Mouse (Mus musculus) T-helper 17 cell (primary cell): ENCODE results near the gene Hk2.

Source experiments
- in situ Hi-C, 2 experiments: fragments of 300-600 bp; cut with MboI, MseI; formaldehyde crosslinking; loops; 1 replicate in 1 of 2; 2 replicates in 1 of 2; pipeline ENCODE4 v1.15.1; 2025; ENCODE audit warnings: high pct_unique_total_duplicates in 2 of 2

Gene Hk2

DNA sequence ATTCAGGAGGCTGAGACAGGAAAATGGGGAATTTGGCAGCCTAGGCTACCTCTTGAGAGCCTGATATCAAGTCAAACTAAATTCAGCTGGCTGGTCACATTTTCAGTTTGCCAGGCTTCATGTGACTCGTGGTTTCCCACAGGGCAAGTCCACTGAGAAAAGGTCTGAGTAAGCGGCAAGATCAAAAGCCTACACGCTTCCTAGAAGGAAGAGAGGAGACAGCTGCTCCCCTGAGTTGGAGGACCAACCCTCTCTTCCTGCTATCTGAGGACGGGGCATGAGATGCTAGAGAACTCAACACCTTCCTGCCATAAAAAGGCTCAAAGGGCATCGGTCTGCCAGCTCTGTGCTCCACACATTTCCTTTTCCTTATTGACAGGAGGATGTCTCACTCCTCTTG is 27.2 kb downstream of the Hk2 start:
- in situ Hi-C loops, result loop anchor here in 1 of 2 experiments (10.0 kb wide), 2 partner anchors 128 to 228 kb away; no protein-coding TSS in a partner anchor

DNA sequence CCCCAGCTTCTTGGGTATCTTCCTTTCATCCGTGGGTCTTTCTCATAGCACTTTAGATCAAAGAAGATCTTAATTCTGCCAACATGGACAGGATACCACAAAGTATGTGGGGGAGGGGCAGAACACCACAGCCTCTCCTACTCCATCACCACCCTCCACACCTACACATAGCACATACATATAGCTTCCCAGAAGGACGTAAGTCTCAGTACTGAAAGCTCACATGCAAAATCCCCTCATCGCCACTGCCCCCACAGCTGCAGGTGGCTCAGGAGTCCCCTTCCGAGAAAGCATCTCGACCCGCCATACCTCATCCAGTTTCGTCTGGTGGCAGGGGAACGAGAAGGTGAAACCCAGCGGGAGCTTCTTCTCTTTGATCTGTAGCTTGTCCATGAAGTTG is 29.7 kb downstream of the Hk2 start:
- in situ Hi-C loops, result loop anchor here in 1 of 2 experiments (5.0 to 10.0 kb wide), 3 partner anchors 33 to 230 kb away; no protein-coding TSS in a partner anchor

DNA sequence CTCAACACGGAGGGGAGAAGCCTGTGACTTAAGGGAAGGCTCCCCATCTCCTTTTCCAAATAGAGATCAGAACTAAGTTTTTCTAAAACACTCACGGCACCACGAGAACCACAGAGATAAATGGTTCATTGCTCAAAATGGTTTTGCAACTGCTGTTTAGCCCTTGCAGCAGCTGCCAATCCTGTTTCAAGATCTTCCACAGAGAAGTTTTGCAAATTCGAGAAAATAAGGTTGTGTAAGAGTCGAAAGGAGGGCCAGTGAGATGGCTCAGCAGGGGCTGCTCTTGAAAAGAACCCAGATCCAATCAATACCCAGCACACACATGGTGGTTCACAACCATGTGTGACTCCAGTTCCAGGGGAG is 32.8 kb downstream of the Hk2 start:
- in situ Hi-C loops, result loop anchor here in 1 of 2 experiments (5.0 to 10.0 kb wide), 3 partner anchors 36 to 233 kb away; no protein-coding TSS in a partner anchor

DNA sequence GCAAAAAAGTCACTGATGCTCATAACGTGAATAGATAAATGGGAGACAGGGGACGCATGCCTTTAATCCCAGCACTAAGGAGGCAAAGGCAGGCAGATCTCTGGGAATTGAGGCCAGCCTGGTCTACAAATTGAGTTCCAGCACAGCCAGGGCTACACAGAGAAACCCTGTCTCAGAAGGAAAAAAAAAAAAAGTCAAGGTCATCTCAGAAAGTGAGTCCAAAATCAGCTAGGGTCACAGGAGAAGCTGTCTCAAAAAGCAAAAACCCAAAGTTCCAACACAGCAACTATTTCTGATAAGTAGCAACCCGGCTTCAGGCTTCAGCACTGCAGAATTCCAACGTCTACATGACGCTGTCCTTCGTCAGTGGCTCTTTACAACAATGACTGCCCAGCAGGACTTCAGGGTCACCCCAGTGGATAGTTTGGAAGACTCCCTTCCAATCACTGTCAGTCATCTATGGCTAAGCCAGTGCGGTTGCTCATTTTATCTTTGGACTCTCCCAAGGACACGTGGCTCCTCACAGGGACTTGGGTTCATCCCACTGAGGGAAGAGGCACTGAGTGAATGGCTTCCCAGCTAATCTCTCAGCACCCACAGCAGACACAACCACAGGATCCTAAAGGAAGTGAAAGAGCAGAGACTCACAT is 33.3 kb downstream of the Hk2 start:
- in situ Hi-C loops, result loop anchor here in 1 of 2 experiments (5.0 to 10.0 kb wide), 3 partner anchors 36 to 234 kb away; no protein-coding TSS in a partner anchor

DNA sequence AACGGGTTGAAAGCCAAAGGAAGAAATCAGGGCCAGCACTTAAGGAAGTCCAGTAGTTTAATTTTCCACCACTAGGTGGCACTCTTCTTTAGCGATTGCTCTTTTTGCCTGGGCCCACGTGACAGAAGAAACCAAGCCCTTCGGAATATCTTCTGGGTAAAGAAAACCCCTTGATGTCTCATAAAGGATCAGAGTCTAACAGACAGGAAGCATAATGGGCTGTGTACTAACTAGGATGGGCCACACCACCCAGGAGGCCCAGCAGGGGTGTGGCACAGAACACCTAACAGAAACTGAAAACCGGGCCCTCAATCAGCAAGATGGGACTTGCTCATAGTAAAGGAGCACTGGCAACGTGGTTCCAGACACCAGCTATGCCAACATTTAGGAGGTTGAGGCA is 34.0 kb downstream of the Hk2 start:
- in situ Hi-C loops, result loop anchor here in 1 of 2 experiments (5.0 to 10.0 kb wide), 3 partner anchors 37 to 235 kb away; no protein-coding TSS in a partner anchor

DNA sequence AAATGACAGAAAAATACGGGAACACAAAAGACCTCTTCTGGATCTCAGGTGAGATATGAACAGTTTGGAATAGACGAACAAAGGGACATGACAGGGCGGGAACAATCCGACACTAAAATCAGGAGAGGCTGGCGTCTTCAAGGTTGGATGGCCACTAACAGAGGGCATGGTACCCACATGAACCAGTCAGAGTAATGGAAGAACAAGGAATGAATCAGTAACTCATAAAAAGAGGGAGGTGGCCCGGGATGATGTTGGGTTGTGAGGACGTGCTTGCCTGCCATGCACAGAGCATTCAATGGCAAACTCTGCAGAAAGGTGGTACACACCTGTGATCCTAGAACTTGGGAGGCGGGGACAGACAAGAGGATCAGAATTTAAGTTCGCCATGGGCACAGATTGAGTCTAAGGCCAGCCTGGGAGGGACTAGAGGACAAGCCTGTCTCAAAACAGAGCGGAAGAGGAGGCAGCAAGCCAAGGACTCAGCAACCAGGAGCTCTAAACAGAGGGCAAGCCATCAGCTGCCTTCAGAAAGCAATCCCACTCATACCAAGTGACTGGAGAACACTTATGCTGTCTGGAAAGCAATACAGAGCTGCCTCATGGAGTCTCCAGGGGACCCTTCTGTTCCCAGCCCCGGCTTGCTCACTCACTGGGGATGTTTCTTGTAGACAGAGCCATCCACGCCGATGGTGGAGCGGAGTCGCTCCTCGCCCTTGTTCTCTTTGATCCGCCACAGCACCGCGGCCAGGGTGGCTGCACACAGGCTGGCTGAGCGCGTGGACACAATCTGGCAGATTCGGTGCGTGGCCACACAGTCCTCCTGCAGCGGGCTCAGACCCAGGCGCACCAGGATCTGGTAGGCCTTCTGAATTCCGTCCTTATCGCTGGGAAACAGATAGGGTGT is 36.4 kb downstream of the Hk2 start:
- in situ Hi-C loops, result loop anchor here in 1 of 2 experiments (5.0 kb wide), 1 partner anchor 154 kb away; no protein-coding TSS in a partner anchor

DNA sequence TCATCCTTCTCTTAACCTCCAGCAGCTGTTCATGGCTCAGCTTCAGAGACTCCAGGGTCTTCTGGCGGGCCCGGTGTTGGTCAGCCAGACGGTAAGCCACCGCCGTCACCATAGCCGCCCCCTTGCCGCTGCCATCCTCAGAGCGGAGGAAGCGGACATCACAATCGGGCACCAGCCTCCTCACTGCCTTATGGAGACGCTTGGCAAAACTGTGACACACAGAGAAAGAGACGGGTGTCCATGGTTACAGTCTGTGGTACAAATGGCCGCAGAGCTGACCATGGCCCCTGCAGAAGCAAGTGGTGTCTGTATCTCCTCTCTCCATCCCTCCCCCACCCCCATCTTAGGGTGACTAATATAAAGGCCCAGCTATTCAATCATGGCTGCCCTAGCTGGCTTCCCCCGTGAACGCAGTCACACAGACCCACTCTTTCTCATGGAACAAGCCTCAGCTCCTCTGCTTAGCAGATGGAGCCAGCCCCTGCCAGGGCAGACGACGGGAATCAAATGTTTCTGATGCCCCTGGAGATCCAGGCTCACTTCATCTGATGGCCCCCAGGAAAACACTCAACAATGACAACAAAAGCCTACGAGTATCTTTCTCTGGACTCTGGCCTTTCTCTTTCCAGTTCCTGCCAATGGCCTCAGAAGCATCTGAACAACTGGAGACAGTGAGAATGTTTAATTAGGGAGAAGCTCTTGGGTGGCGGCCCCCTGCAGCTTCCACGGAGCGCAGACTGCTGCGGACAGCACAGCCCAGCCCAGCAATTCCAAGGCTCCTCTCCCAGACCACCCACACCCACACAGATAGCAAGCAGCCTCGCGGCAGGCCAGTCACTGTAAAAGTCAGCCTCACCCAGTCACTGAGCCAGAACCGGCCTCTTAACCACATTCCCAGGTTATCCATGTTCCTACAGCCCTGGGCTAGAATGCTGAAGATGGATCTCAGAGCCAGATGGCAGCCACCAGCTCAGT is 37.3 kb downstream of the Hk2 start:
- in situ Hi-C loops, result loop anchor here in 1 of 2 experiments (5.0 kb wide), 1 partner anchor 155 kb away; no protein-coding TSS in a partner anchor

DNA sequence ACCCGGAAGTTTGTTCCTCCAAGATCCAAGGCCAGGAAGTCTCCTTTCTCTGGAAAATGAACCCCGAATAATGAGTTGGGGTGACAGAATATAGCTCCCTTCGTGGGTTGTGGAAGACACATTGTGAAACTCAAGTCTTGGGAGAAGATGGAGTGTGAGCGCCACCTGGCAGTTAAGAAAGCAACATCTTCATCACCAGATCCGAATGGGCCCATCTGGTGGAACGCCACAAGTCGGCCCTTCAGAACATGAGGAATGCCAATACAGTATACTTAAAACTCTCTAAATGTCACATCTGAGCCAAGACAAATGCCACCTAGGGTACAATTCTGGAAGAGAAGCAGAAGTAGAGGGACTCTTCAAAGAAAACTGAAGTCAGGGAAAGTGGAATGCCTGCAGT is 38.9 kb downstream of the Hk2 start:
- in situ Hi-C loops, result loop anchor here in 1 of 2 experiments (5.0 kb wide), 1 partner anchor 157 kb away; no protein-coding TSS in a partner anchor

DNA sequence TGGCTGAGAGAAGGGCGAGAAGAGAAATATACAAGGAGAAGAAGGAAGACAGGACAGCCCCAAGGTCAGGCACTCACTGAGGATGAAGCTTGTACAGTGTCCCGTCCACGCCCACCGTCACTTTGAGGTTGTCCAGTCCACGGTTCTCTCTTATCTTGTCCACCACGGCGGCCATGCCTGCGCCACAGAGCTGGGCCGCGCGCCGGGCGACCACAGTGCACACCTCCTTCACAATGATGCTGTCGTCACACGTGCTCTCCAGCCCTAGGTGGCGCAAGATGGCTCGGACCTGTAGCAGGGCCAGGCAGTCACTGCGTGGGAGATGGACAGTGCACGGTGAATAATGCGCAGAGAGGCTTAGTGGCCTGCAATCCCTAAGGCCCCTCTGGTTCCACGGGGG is 45.6 kb downstream of the Hk2 start:
- in situ Hi-C loops, result no loop called here

DNA sequence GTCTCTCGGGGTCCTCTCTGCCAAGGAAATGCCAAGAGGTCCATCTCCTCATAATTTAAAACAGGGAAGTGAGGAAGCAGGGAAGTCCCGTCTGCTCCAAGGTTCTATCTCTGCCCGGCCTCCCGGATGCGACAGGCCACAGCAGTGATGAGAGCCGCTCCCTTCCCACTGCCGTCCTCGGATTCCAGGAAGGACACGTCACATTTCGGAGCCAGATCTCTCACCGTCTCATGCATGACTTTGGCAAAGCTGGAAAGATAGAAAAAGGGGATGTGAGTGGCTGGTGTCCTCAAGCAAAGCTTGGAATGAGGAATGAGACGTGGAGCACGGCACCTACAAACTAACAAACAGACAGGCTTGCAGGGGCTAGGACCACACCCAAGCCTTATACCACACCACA is 47.0 kb downstream of the Hk2 start:
- in situ Hi-C loops, result no loop called here

DNA sequence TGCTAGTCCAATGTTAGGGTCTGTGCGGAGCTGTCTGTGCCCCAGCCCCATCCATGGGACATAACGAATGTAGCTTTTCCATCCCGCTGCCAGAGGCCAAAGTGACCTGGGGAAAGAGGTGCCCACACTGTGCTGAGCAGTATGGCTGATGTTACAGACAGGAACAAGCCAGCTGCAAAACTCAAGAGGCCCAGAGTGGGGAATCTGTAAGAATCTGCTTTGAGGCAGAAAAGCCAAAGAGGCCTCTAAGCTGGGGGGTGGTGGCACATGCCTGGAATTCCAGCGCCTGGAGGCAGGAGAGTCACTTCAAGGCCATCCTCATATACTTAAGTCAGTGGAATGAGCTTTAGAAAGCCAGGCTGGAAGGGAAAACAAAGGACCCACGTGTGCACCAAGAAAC is 50.9 kb downstream of the Hk2 start:
- in situ Hi-C loops, result no loop called here

DNA sequence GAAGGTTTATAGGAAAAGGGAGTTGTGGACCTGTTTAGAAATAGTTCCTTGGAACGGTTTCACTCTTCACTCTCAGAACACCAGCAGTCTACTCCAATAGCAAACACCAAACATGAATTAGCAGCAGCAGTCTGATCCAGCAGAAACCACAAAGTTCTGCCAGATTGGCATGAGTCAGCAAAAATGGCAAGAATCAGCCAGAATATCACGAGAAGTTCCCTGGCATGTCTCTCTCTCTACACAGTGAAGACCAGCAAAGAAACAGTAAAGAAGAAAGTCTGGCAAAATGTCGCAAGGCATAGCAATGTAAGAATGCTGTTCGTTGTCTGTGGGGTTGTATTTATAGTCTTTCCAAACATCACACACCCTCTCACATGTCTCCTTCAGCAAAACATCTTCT is 58.1 kb downstream of the Hk2 start:
- in situ Hi-C loops, result no loop called here

DNA sequence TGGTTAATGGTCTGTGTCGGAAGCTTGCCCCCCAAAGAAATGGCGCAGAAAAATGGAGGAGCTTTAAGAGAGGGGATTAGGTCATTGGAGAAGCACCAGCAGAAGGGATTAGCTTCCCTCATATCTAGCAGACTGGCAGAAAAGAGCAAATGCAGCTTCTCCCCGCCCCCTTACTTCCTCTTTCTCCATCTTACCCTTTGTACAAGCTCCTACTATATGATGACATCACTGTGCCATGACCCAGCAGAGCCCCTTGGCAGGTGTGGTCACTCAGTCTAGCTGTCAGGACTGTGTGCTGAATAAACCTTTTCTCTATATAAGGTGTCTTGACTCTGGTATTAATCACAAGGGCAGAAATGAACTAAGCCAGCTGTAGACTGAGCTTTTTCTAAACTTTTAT is 58.6 kb downstream of the Hk2 start:
- in situ Hi-C loops, result no loop called here

DNA sequence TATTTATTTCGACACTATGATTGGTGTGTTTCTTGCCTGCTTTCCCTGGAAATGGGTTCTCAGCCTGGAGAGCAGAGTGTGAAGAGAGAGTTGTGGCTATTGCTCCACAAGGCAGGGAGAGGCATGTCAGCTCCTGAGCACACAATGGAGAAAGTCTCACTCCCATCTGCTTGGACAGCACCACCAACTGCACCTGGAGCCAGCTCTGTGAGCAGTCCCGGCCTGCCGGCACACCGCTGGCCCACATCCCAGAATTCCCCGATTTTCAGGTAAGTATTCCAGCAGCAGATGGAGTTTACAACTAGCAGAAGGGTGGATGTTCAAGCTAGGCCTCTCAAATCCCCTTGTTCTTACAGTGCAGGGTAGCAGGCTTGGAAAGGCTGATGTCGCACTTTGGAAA is 59.0 kb downstream of the Hk2 start:
- in situ Hi-C loops, result no loop called here

DNA sequence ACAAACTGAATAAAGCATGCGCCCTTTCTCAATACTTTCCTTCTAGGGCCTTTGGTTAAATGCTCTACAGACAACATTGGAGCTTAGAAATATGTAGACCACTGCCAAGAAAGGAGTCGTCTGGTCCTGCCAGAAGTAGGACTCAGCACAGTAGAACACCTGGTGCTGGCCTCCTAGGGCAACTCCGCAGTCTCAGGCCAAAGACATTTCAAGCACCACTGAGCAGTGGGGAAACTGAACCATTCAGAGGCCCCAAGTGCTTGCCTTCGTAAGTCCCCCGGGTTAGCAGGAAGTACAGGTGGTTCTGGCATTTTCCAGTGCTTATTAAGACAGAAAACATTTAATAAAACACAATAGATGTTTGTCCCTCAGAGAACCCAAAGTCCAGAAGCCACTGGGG is 59.4 kb downstream of the Hk2 start:
- in situ Hi-C loops, result loop anchor here (5.0 kb wide), 2 partner anchors 108 to 728 kb away; no protein-coding TSS in a partner anchor

DNA sequence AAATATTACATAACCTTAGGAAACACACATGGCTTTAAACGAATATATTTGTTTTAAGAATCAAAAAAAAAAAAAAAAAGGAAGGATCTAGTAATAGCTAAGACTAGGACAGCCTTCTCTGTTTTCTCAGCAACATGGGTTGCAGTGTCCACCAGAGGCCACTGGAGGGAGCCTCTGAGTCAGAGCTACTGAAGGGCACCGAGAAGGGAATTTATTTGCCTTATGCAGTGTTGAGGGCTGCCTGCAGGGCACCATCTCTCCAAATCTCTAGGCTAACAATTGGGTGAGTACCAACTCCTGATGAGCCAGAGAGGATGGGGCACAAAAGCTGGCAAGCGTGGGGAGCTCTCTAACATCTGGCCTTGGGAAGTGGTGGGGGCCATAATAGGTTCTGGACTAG is 60.0 kb downstream of the Hk2 start:
- in situ Hi-C loops, result loop anchor here (5.0 kb wide), 2 partner anchors 107 to 727 kb away; no protein-coding TSS in a partner anchor

DNA sequence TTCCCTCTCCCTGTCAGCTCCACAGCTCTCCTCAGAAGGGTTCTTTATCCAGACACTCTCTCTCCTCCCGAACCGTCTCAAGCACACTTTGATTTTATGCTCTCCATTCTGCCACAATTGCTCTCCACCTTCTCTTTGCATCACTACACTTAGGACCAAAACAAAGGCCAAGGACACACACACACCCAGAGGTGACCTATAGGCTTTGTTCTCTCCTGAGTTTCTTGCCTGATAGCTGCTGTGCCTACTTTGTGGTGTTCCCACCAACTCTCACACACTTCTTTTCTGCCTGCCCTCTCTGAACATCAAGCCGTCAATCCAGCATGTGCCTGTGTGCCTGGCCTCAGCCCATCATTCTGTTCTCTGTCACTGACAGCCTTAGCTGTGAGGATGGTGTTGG is 66.5 kb downstream of the Hk2 start:
- in situ Hi-C loops, result loop anchor here in 1 of 2 experiments (5.0 kb wide), 1 partner anchor 730 kb away; no protein-coding TSS in a partner anchor

DNA sequence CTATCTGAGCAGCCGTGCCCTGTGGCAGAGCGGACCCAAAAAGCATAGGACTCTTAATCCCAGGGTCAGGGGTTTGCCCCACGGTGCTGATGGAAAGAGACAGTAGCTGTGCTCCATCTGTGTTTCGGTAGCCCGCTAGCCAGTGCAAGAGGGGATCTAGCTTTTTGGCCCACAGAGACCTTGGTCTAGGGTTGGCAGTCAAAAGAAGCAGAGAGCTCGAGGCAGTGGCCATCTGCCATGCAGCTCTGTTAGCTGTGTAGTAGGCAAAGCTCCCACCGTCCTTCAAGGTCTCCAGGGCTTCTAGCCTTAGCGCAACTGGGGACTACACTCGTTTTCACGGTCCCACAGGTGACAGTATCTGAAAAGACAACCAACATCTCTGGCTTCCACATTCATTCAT is 67.0 kb downstream of the Hk2 start:
- in situ Hi-C loops, result loop anchor here in 1 of 2 experiments (5.0 kb wide), 1 partner anchor 730 kb away; no protein-coding TSS in a partner anchor

DNA sequence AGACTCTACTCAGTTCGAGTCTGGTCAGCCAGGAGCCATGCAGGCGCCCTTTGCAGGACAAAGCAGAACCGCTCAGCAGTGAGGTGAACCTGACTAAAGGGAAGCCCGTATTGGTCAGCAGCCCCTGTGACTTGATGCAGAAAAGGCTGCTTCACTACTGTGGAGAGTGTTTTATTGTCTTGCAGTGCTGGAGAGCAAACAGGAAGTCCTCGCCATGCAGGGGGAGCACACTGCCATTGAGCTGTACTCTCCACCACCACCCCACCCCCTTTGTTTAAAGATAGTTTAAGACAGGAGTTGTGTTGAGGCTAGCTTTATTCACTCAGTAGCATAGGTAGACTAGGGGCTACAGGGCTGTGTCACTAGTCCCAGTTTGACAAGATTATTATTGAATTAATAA is 69.0 kb downstream of the Hk2 start, which contains the start of gene Pole4:
Pole4 (minus strand) TSS at position 145 of the 400 bp plus-strand sequence.
- in situ Hi-C loops, result loop anchor here in 1 of 2 experiments (5.0 kb wide), 1 partner anchor 728 kb away; no protein-coding TSS in a partner anchor

DNA sequence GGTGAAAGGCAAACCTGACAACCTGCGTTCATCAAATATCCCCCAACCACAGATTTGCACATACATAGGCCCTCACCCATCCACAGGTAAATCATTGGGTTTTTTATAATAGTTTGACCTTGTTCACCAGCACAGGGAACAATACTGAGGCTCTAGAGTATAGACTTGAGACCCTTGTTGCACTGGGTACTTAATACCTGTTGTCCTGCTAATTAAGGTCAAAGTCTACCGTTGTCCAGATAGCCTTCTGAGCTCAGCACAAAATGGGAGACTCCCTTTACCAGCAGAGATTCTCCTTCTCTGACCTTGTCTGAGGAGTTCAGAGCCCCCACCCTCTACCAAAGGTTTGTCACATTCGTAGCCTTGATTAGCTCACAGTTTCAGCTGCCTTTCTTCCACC is 70.5 kb downstream of the Hk2 start:
- in situ Hi-C loops, result no loop called here

DNA sequence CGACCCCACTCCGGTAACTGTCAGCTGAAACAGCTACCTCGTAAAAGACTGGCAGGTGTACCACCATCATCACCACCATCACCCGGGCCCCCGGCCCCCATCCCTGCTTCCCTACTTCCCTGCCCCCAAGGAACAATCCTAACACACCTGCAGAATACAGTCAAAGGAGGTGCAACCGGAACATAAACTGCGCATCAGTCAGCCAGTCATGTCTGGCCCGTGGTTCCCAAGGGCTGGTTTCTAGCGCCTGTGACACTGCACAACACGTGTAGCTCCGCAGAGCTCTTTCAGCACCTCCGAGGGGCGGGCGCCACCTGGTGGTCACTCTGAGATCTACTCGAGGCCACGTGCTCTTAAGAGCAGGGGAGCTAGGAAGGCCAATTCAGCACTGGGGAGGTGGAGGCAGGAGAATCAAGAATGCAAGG is 71.6 kb downstream of the Hk2 start:
- in situ Hi-C loops, result no loop called here
